Mouse (Mus musculus) inflammation-experienced regulatory T-cells, adult 6 months (primary cell): ENCODE data around the gene Phldb3. TPM values are rescaled to one million over a fixed set of nuclear protein-coding genes. Genes with fewer than 3 reads are reported as not detected.

Experiments
- ATAC-seq: one replicate; pipeline ENCODE4 v1.8.0; 2017
- polyA plus RNA-seq, 3 experiments: library from polyadenylated mRNA; unstranded; fragments of 100-300 nt; shearing (Covaris generic); gene quantifications; one replicate each; pipeline ENCODE4 v1.2.1; 2017

Phldb3 gene
- polyA plus RNA-seq, 3 experiments from 2014 or later: 0.22 to 1.2 (median 0.31) TPM

DNA sequence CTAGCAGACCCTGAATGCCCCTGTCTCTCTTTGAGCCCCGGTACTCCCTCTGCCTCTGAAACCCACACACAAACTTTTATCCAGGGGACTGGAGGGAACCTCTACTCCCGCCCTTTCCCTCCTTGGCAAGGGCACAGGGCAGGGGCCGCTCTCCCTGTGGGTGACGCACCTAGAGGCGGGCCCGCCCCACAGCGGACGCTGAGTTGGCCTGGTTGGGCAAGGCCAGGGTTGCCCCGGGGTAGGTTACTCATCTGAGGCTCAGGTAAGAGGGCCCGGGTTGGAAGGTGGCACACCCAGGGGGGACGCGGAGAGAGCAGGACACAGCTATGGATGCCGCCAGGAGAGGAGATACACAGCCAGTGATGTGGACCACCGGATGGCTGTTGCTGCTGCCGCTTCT is 25.7 kb downstream of the Phldb3 start, which contains the start of gene Lypd3:
Gene Lypd3 (plus strand): TSS at position 287 of the 400 bp plus-strand sequence.
- no peak for ATAC-seq

DNA sequence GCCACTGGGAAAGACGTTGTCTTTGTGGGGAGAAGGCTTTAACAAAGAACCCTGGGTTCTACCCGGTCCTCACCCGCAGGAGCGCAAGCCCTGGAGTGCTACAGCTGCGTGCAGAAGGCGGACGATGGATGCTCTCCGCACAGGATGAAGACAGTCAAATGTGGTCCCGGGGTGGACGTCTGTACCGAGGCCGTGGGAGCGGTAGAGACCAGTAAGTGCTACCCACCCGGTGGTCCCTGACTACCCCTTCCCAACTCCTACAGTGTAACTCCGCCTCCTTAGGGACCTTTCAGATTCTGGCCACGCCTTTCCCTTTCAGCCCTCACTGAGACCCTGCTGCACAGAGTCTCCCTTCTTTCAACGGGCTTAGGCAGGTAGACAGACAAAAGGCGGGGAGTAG is 26.5 kb downstream of the Phldb3 start:
- no peak for ATAC-seq

DNA sequence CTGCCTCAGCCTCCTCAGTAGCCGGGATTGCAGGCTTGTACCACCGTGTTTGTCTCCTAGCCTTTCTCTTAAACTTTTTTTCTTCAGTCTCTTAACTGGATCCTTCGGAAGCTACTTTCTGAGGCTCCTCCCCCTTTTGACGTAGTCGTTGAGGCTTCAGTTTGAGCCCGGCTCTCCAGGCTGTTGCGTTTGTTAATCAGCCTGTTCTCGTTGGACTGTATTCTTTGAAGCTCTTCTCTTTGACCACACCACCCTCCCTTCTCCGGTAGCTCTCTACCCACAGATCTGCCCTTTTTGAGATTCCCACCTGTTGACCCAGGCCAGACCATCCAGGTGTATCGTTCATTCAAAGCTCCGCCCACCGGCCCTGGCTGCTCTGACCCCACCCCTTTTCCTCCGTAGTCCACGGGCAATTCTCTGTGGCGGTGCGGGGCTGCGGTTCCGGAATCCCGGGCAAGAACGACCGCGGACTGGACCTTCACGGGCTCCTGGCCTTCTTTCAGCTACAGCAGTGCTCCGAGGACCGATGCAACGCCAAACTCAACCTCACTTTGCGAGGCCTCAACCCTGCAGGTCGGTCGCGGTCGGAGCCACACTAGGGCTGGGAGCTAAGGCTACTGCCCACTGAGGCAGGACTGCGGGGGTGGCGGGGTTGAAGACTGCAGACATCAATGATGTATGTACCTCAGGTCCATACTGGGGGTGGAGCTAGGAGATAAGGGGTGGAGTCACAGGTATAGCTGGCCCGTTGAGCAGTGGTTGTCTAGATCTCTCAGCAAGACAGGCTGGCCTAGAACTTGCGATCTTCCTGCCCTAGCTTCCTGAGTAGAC is 27.7 kb downstream of the Phldb3 start:
- ATAC-seq: peak; percentile 75

DNA sequence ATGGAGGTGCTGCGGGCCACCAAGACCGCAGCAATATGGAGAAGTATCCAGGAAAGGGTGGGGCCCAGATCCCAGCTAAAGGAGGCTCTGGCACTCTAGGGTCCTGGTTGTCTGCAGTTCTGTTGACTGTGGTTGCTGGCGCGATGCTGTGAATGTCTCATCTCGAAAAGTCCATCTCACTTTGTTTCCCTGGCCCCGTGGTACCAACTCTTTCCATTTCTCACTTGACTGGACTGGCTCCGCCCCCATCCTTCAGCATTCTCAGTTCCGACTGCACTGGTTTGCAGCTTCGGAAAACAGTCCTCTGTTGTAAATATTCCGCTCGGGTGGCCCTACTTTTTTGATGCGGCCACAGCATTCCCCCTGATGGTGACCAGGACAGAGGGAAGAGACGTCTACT is 29.9 kb downstream of the Phldb3 start:
- no peak for ATAC-seq

DNA sequence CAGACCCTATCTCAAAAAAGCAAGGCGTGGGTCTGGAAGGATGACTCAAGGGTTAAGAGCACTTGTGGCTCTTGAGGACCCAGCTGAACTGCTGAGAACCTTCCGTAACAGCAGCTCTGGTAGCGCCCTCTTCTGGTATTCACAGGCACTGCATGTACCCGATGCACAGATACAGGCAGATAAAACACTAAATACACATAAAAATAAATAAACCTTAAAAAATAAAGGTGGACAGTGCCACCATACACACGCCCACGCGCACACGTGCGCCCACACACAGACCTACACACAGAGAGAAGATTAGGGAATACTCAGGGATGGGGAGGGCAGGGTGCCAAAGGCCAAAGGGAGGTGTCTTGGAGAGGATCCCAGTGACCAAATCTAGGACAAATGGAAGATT is 31.9 kb downstream of the Phldb3 start:
- ATAC-seq: no peak

DNA sequence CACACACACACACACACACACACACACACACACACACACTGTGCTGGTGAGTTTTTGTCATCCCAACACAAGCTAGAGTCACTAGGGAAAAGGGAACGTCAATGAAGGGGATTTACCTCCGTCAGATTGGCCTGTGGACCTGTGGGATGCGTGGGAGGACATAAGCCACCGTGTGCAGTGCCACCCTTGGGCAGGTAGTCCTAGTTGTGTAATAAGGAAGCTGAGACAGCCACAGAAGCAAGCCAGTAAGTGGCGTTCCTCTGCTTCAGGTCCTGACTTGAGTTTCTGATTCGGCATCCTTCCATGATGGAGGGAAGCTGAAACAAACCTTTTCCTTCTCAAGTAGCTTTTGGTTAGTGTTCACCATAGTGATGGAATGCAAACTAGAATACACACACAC is 33.9 kb downstream of the Phldb3 start:
- peak; percentile 44 for ATAC-seq

DNA sequence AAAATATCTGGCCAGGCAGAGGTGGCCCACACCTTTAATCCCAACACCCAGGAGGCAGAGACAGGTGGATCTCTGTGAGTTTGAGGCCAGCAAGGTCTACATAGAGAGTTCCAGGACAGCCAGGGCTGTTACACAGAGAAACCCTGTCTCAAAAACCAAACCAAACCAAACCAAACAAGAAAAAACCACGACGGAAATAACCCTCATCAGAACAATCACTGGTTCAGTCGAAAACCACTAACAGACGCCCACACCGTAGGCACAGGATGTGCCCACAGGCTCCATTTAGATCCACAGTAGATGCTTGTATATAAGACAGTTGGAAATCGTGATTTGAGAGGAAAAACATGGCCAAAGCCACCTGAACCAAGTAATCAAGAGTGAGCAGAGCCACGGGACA is 34.4 kb downstream of the Phldb3 start:
- peak; percentile 92 for ATAC-seq

DNA sequence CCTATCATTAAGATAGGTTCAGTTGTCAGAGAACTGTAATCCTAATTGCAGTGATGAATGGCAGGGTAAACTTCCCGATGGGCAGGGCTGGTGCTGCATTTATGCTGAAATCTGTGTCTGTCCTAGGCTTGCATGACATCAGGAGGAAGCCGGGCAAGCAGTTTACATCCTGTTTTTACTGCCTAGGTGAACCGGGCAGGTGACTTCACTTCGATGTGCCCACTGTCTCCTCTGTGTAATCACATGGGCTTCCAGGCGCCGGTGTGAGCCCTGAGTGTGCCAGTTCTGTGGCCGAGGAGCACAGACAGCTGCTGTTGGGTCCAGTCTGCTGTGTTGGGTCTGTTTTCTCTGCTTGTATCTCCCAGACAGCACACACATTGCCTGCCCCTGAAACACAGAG is 35.9 kb downstream of the Phldb3 start:
- no peak for ATAC-seq

DNA sequence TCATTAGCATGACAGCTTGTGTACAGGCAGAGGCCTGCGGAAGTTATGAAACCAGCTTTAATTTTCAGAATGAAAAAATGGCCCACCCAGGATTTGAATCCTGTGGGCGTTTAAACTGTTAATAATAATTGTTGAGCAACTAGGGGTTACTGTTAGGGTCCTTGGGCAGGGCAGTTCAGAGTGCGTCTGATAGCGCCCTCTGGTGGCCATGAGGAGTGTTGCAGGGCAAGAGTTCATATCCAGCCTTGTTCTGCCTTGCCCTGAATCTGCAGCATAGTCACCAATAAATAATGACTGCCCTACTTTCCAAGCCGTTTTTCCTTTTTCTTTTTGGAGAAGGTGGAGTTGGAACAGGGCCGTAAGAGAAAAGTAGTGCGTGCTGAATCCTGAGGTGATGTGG is 43.1 kb downstream of the Phldb3 start:
- peak; percentile 69 for ATAC-seq

DNA sequence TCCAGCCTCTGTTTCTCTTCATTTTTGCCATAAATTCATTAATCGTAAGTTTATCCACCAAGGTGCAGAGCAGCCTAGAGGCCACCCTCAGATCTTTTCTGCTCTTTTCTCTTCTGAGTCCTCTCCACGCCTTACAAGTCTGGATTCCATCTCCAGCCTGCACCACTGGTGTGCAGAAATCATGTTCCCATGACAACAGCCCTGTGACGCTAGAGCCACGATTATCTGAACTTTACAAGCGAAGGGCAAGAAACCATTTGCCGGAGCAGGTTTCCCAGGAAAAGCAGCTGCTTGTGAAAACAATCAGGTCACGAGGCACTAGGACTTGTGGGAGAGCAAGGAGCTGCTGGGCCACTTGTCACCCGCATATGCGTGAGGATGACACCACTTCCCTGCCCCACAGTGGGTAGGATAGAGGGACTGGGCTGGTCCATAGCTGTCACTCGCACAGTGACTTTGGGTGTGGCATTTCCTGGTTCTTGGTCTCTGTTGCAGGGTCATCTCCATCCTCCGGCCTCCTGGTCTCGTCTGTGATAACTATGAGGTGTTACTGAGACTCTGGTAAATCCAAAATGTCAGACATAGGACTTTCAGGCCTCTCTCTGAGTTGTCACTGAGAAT is 49.3 kb downstream of the Phldb3 start:
- no peak for ATAC-seq

DNA sequence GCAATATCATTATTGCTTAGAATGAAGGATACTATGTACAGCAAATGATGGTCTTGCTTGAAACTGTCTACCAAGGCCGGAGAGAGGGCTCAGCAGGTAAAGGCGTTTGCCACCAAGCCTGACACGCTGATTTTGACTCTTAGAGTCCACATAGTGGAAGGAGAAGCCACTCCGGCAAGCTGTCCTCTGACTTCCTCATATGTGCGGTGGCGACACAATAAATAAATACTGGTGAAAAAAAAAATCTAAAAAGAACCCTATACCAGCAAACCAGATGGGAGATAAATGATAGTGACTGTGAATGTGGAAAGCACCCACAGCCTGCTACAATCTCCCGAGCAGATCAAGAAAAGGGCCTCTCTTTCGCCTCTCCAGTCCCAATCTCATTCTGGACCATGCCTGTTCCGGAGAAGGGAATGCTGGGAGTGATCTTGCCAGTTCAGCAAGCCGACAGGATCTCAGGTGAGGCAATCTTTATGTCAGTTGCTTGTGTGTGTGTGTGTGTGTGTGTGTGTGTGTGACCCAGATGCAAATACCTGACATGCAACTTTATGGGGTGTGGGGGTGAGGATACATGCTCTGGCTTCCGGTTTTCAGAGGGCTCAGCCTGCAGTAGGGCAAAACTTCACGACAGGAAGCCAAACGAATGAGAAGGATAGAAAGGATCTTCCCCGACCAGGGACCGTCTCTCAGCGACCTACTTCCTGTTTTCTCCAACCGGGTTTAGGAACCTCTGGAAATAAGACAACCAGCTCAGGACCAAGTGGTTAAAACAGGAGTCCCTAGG is 50.7 kb downstream of the Phldb3 start:
- ATAC-seq: peak; percentile 82

DNA sequence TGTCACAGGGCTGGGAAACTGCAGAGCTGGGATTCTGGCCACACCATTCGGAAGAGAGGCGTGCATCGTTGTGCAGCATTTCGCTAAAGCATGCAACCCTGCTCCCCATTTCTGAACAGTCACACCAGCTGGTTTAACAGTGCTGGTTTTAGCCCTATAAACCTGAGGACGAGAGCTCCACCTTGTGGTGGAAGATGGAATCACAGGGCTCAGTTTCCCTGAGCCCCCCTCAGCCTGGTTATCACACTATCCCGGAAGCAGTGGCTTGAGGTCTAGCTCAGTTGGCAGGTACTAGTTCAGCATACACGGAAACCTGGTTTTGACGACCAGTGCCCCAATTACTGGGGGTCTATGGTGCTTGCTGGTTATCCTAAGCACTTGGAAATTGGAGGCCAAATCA is 52.0 kb downstream of the Phldb3 start:
- ATAC-seq: peak; percentile 82

DNA sequence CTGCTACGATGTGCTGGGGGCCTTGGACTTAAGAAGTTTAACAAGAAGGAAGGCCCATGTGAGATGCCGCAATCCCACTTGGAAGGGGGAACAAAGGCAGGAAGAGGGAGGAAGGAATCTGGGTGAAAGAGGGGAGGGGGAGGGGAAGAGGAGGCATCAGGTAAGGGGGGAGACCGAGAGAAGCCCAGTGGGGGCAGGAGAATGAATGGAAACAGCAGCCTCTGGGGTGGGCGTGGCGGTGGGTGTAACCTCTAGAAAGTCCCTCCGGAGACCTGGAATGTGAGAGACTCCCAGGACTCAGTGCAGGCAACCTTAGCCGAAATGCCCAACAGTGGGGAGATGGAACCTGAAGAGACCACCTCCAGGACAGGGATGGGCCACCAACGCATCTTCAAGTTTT is 53.7 kb downstream of the Phldb3 start:
- no peak for ATAC-seq

DNA sequence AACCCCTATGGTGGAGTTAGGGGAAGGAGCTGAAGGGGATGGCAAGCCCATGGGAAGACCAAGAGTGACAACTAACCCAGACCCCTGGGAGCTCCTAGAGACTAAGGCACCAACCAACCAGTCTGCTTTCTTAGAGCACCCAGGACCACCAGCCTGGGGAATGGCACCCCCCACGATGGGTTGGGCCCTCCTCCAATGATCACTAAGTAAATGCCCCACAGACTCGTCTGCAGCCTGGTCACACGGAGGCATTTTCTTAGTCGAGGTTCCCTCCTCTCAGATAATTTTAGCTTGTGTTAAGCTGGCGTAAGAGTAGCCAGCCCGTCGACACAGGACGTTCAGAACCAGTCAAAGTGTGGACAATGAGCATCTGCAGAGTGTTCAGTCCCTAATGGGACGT is 54.4 kb downstream of the Phldb3 start:
- no peak for ATAC-seq

DNA sequence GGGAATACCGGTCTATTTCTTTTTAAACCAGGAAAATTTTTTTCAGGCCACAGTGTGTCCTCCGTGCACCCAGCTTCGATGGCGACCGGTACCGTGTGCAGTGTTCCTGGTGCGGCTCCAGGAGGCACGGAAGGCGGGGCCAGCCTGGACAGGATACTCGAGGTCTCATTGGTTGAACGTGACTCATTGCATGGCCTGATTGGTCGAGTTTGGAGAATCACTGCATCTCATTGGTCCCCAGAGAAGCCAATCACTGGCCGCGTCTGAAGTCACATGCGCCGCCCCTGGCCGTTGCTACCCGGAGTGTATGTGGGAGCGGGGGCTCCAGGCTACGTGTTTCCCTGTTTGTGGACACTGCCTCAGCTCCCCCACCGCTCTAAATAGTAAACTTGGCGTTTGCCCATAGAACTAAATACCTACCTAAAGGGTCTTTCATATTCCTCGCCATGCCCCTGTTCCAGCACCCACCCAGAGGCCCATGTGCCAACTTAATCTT is 61.4 kb downstream of the Phldb3 start:
- no peak for ATAC-seq

DNA sequence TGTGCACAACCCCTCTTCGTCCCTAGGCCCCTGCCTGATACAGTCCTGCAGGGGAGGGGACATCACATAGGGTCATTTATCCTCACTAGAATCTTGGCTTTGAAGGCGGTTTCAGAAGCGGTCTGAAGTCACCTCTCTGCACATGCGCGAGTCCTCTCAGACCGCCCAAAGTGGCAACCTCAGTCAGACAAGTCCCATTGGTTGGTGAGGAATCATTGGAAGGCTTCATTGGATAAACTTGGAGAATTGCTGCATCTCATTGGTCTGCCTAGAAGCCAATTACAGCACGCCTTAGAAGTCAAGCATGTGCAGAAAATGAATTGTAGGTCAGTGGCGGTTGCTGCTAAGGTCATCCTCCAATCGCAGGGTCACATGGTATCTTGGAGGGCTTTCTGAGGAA is 66.0 kb downstream of the Phldb3 start, which contains the start of gene Tex101:
Gene Tex101 (minus strand): TSS at position 101 of the 400 bp plus-strand sequence.
- no peak for ATAC-seq

Other genes starting within 250 kb of the Phldb3 start
- 100 to 1,000 TPM in 2 of 3 experiments, 10 to 100 TPM in 1; 79.1 to 131 (median 126) TPM for gene Kcnn4, start 240.5 kb upstream of the Phldb3 start, polyA plus RNA-seq
- gene Smg9, start 211.1 kb upstream of the Phldb3 start, polyA plus RNA-seq: 10 to 100 TPM; 22.7 to 26.1 (median 23.6) TPM
- not detected for gene Irgc1, start 158.5 kb upstream of the Phldb3 start, polyA plus RNA-seq
- gene Plaur, start 148.3 kb upstream of the Phldb3 start, polyA plus RNA-seq: 1 to 10 TPM in 2 of 3 experiments, under 1 TPM in 1; 0.62 to 1.6 (median 1.5) TPM
- gene Cadm4, start 128.7 kb upstream of the Phldb3 start, polyA plus RNA-seq: not detected
- under 1 TPM in 1 of 3 experiments, not detected in 2; 0.33 TPM for gene Zfp428, start 103.8 kb upstream of the Phldb3 start, polyA plus RNA-seq
- not detected for gene AC161166.1, start 98.3 kb upstream of the Phldb3 start, polyA plus RNA-seq
- 1 to 10 TPM in 2 of 3 experiments, under 1 TPM in 1; 0.79 to 1.2 (median 1.0) TPM for gene Irgq, start 80.1 kb upstream of the Phldb3 start, polyA plus RNA-seq
- not detected for gene Pinlyp, start 64.6 kb upstream of the Phldb3 start, polyA plus RNA-seq
- gene Xrcc1, start 64.5 kb upstream of the Phldb3 start, polyA plus RNA-seq: 10 to 100 TPM; 24.2 to 34.4 (median 31.8) TPM
- 10 to 100 TPM; 13.1 to 17.7 (median 17.6) TPM for gene Ethe1, start 23.2 kb upstream of the Phldb3 start, polyA plus RNA-seq
- gene Zfp575, start 23.1 kb upstream of the Phldb3 start, polyA plus RNA-seq: under 1 TPM in 2 of 3 experiments, not detected in 1; 0.13 to 0.20 TPM
- gene Lypd3, start 25.8 kb downstream of the Phldb3 start, polyA plus RNA-seq: not detected
- not detected for gene Tex101, start 65.9 kb downstream of the Phldb3 start, polyA plus RNA-seq
- not detected for gene BC049730, start 98.5 kb downstream of the Phldb3 start, polyA plus RNA-seq
- not detected for gene Gm4763, start 116.1 kb downstream of the Phldb3 start, polyA plus RNA-seq
- gene Cd177, start 149.5 kb downstream of the Phldb3 start, polyA plus RNA-seq: not detected
- not detected for gene Ceacam10, start 166.4 kb downstream of the Phldb3 start, polyA plus RNA-seq